Mouse (Mus musculus): ENCODE measurements around the gene Unc13c.

Gene Unc13c

DNA sequence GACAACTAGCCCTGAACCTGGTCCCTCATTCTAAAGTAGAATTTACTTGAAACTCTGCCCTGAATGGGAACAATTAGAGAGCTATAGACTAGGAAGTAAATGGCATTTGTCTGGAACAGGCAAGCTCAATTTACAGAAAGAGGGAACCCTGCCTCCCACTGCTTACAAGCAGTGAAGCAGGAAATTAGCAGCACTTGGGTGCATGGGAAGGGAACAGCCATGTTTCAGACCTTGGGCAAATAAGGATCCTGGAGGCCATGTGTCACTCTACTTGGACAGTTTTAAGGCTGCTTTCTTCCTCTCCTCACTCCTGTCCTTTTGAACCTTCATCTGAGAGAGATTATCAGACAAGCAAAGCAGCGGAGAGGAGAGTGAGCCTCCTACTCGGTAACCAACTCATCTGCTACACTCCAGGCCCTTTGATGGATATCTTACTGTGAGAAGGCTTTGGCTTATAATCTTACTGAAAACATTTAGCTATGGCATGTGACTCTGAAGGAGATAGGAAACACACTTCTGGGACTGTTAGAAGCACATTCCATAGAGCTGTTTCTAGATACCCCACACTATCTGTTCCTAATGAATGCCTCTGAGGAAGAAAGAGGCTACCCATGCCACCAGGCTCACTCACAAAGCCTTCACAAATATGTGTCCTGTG lies 101.2 kb downstream of the Unc13c start:
- DNase-seq = no peak

DNA sequence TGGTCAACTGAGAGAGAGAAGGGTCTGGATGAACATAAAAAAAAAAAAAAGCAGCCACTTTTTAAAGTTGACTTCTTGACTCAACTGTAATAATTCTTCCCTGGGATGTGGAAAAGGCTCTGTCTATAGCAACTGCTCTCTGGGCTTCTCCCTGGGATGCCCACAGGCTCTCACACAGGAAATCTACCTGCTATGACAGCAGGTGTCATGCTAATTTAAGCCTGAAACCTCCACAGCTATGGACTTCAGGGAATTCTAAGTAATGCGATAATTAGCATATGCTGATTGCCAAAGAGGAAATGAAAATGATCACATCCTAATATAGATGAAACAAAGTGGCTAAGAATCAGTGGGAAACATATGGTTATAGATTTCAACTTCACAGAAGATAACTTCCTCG lies 102.1 kb downstream of the Unc13c start:
- no peak for DNase-seq

DNA sequence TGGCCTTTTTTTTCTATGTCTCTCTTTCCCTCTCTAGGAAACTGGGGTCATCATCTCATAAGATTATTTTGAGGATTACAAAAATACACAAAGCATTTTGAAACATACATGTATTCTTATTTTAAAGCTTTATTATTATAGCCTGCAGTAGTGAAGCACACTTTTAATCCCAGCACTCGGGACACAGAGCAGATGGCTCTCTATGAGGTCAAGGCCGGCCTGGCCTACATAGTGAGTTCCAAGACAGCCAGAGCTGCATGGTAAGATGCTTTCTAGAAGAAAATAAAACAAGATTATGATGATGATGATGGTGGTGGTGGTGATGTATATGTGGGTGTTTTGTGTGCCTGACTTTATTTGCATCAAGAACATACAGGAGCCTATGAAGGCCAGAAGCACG lies 109.3 kb downstream of the Unc13c start:
- DNase-seq = no peak

DNA sequence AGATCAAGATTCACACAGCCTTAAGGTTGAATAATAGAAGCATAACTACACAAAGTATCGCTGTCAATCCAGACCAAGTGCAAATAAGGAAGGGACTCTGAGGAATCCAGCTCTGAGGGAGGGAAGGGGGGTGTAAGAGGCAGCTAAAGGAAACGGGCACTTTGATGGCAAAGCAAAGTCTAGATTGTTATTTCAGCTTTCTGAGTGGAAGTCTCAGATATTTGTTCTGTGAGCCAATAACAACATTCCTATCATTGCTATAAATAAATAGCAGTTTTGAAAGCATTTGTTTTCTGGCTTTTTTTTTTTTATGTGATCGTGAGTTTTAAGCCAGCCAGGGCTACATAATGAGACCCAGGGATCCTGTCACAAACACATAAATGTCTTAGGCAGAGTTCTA lies 114.5 kb downstream of the Unc13c start:
- no peak for DNase-seq

DNA sequence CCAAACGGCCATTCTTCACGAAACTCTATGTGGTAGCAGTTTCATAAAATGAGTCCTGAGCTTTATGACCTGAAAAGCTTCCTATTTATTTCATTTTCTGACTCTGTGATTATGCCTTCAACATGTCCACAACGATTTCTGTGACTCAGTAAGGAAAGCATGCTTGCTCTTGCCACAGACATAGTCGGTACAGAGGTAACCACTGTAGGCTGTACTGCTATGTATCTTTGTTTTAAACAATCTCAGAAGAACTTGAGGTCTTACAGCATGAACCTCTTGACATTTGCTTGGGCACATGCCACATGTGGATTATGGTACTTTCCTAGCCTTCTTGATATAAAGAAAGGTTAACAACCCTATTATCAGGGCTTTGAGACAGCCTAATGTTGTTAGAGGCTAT lies 162.1 kb downstream of the Unc13c start:
- DNase-seq = no peak

DNA sequence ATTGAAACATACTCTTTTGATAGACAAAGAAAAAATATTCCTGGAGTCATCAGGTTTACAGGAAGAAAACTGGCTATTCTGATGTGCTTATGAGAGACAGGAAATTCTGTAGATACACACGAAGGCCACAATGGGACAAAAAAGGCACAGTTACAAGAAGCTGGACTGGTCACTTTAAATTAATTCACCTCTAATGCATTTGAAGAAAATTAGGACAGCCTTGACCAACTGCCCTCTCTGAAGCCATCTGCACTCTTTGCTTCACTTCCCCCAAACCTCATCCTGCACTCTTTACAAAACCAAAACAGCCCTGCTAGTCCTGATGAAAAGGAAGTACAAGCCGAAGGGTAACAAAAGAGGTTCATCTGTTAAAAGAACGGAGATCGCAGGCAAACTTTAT lies 194.2 kb downstream of the Unc13c start:
- DNase-seq = no peak

DNA sequence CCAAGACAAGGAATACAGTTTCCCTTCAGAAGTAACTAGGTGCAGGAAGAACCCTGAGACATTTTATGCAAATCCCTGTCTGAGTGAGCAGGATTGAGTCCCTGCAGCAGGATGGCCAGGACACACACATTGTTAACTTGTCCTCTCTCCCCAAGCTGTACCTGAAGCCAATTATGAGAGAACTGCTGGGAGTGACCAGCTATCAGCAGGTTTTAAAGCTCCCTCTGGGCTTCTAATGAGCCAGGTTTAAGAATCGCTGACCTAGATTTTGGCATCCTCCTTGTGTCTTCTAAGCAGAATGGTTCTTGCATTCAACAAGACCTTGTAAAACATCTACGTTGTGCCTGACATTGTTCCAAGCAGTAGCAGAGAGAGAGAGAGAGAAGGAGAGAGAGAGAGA lies 213.6 kb downstream of the Unc13c start:
- no peak for DNase-seq

DNA sequence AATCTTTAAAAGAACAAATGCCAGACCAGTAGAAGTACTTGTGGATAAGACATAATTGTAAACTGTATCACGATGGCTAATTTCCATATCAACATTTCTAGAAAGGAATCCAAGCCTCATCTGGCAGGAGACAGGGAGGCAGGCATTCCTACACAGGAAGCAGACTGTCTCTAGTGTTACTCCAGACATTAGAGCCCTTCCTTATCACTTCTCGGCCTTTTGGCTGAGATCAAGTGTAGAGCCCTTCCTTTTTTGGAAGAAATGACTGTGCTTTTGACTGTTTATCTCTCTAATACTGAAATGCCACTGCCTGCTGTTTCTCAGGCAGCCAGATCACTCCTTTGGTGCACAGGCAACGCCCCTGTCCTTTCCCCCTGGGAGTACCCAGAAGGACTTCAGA lies 215.3 kb downstream of the Unc13c start:
- DNase-seq = peak; percentile 3

DNA sequence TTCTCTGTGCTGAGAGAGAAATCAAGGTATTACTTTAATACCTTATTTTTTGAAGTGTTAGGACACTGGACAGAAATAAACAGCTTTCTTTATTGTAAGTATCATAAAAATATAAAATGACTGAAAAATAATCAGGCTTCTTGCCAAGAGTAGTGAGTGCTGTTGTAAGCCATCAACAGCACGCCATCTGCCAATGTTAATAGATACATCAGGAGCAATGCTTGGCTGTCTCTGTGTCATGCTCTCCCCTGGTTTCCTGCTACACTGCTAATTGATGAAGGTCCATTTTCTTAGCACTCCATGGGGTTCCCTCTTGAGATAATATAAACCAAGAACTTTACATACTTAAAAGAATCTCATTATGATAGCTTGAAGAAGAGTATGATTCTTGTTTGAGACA lies 217.4 kb downstream of the Unc13c start:
- DNase-seq = no peak

DNA sequence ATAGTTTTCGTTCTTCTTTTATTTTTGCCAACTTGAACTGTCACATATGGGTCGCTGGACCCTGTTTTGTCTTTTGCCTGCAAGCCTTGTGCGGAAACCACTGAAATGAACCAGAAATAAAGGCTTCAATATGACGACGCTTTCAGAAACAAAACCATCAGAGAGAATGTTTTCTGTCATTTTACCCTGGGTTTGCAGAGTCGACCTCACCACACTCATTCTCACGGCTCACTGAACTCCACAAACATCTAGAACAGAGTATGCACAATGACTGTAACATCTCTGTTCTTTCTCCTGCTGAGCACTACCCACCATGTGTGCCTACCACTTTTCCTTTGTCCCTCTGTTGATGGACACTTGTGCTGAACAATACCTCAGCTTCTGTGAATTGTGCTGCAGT lies 234.3 kb downstream of the Unc13c start:
- no peak for DNase-seq

DNA sequence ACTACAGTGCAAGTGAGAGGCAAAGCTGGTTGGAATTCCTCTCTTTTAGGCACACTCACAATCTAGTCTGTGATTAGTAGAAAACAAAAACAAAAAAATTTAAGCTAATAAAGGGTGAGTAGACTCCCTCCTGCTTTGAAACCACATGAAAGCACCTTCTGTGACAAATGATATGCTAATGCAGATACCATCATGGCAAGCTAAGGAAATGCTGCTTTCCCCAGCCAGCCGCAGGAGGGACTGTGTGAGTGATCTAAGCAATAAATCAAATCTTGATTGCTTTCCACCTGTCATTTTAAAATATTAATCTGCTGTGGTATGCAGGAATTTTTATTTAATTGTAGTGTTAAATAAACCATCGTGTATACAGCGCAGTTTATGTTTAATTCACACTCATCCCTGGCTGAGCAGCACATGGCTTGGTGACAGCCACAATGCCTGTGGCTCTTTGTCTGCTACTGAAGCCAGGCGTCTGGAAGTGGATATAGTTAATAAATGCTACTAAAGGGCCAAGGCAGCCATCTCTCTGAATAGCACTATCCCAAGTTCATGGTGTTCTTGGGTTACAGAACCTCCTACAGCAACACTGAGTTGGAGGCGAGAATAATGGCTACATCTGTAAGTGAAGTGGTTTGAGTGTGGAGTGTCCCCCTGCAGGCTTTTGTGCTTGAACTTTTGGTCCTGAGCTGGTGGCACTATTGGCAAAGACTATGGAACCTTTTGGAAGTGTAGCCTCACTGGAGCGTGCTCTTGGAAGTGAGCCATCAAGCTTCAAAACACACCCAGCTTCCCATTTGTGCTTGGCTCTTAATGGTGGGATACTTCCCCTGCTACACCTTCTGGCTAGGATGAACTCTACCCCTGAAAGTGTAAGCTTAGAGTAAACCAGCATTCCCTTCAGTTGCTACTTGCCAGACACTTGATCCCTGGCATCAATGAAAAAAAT lies 242.8 kb downstream of the Unc13c start:
- no peak for DNase-seq

DNA sequence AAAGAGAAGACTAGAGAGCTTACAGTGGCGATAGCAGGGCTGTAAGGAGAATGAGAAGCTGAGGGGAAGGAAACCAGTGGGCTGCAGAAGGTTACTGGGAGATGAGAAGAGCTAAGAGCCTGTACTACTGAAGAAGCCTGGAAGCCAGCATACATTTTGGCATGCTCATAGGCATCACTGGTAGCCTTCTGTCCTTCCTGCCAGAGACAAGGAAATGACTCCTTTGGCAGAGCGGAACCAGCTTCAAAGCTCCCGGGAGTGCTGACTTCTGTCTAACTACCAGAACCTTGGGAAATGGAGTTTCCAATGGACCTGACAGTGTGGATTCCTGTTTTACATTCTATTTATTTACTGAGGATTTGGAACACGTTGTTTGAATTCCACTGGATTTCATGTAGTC lies 244.0 kb downstream of the Unc13c start:
- no peak for DNase-seq

DNA sequence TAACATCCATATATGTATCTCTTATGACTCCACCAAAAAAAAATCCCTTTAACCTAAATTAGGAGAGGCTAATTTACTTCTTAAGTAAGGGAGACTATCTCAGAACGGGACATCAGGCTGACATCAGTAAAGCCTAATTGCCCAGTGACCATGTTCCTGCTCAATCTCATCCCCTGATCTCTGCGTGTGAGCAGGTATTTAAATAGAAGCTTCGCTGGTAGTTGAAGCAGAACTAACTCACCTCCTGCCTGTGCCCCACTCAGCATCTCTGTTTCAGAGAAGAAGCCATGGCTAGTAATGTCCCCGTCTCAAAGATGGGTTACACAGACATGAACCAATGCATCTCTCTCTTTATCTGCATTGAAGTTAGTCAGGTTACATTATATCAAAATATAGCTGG lies 255.3 kb downstream of the Unc13c start:
- no peak for DNase-seq

DNA sequence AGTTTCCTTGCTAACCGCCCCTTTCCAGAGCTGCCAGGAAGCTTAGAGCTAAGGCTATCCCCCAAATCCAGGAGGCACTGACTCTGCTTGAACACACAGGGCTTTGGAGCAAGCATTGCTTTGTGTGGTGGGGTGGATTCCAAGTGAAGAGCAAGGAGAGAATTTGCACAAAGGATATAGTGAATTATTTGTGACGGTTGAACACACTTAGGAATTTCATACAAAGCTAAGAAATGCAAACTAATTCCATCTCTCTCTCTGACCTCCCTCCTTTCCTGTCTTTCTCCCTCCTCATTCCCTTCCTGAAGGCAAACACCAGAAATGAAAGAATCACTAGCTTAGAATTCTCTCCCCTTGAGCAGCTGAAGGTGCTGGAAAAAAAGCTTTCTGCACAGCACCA lies 271.7 kb downstream of the Unc13c start:
- DNase-seq = no peak

DNA sequence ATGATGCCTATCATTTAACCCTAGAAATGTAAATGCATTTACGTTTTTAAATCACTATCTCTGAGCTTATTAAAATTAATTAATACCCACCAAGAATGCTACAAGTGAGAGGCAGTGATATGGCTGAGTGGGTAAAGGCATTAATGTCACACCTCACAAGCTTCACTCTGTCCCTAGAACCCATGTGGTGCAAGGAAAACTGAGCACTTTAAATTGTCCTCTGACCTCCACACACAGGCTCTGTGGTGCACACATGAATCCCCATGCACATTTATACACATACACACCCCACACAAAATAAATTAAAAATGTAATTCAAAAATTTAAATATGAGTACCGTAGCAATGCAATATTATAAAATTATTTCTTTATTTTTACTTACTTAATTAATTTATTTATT lies 287.2 kb downstream of the Unc13c start:
- no peak for DNase-seq

DNA sequence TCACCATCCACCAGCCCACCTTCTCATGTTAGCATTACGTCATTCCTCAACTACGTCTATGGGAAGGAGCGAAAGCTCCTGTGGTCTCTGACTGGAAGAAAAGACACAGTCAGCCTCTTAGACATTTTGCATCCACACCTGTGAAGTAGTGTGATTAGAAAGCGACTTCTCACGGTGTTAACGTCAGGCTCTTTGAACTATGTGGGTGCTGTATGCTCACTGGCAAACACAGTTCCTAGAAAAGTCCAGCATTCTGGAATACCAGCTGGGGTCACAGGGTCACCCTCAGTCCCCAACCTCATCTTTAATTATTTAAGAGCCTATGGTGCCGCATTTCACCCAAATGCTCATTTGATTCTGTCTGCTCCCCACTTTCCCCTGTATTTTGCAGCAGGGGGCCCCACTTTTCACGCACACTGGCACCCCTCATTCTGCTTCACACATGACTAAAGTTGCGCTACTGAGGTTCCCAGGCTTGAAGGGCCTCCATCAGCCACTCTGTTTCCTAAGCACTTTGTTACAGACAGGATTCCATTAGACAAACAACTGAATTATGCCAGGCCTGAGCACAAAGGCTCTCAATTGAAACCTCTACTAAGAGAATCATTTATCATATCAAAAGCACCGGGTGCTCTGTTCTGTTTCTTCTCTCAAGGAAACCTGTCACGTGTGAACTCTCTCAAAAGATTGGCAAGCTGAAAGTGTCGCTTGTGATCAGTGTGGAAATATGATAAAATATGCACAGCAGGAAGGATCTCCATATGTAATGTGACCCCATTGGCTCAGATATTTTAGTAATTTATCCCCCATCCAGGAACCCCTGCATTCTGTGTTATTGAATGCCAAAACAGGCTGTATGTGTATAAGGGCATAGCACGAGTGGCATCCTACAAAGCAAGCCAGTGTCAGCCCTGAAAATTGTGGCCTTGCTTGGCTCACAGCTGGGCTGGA lies 287.9 kb downstream of the Unc13c start:
- DNase-seq = no peak

DNA sequence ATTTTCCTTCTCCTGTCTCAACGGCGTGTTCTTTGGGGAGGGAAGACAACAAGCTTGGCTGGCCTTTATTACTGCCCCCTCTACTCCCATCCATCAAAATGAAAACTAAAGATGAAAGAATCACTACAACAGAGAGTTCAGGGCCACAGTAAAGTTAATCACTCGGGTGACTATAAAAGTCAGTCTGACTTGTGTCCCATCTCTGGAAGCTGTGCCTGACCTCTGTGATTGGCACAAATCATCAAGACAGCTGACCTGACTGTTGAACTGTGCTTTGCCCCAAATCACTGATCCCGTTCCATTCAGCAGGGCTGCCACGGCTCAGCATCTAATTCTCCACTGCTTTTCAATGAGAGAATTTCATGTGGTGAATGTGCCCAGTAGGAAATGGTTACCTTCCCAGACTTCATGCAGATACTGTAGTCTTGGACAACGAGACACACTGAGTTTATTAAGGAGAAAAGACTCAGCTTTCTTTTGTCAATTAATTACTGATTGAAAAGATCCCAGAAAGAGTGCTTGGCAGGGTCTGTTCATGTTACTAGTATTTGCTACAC lies 297.0 kb downstream of the Unc13c start:
- peak; percentile 41 for DNase-seq

DNA sequence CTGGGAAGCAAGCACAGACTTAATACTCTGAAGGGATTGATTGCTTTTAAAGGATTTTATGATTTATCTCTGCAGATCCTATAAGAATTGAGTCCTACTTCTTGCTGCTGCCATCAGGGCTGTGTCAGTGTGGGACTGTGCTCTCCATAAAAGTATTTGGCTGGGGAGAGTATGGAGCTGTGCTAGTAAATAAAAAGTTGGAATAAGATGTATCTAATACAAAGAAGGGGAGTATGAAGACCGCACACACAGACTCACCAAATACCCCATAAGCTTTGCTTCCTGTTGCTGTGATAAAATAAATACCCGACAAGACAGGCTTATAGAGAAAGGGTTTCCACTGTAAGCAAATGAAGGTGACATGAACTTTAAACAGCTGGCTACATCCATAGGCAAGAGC lies 298.7 kb downstream of the Unc13c start:
- no peak for DNase-seq

DNA sequence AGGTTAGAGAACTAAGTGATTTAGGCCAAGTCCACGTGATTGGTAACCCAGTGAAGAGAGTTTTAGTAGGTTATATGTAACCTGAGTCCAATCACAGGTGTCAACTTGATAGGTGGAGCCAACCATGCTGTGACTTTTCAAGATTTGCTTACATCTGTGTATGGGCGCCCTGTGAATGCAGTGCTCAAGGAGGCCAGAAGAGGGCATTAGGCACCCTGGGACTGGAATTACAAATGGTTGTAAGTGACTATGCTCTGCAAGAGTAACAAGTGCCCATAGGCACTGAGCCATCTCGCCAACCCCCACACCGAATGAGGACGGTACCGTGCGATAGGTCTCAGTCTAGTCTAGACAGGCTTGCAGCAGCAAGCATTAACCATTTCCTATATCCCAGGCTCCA lies 305.9 kb downstream of the Unc13c start:
- no peak for DNase-seq

DNA sequence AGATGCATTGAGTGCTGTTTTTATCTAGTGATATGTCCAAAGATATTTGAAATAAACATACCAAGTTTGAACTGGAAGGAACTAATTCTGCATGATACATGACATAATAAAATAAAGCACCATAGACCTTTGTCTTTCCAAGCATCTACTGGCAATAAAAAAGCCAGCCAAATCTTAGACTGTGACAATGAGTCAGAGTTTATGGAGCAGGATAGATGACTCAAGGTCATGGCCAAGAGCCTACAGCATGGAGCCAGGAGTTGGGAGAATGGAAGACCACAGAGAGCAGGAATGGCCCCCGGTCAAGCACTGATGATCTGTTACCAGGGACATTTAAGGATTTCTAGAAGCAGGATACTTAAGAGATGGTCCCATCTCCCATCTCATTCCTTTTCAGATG lies 319.7 kb downstream of the Unc13c start:
- peak; percentile 63 for DNase-seq

DNA sequence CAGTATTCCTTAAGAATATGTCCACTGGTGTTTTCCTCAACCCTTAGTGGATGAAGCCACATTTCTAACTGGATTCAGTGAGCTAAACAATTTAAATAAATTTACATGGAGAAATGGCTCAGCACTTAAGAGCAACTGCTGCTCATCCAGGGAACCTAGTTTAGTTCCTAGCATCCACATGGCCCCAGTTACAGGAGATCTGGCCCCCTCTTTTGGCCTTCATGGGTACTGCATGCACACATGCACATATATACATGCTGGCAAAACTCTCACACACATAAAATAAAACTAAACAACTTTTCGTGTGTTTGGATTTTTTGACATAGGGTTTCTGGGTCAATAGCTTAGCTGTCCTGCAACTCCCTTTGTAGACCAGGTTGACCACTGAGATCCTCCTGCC lies 330.6 kb downstream of the Unc13c start:
- DNase-seq = peak; percentile 19

DNA sequence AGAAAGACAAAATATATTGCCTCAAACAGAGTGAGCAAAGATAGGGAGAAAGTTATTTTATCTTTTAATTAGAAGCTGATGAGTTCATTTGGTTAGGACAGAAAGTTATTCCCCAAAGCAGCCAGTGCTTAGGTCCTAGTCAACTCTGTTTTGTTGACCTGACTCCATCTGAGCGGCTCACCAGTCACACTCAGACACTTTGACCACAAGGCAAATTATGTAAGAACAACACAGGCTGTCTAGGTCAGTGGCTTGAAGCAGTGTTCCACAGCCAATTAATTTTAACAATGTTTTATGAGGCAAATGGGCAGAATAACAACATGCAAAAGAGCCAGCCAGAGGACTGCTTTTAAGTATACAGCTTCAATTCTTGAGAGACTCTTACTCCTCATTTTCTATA lies 343.6 kb downstream of the Unc13c start:
- DNase-seq = peak; percentile 19

DNA sequence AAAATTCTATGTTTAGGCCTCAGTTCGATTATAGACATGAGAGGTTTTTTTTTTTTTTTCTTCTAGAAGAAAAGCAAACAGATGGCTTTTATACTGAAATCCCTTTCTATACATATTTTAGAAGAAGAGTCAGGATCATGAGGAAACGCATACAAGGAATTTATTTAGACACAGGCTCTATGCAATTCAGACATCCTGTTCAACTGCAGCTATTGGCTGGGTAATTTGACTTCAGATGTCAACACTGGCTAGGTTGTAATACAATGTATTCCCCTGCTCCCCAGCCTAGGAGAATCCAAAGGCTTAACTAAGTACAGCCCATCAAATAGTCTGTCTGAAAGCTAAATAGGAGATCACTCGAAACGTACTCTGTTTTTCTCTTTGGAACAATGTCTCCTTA lies 355.9 kb downstream of the Unc13c start:
- no peak for DNase-seq

Data from kidney, postnatal 10 days (tissue).